Mouse (Mus musculus) left cerebral cortex, postnatal 25 days (tissue): ENCODE data around the gene Defb23. TPM values are rescaled to one million over a fixed set of nuclear protein-coding genes. Genes with fewer than 3 reads are reported as not detected.

Source experiments
- total RNA-seq, 2 experiments: library from RNA; stranded (reverse); gene quantifications; 2 replicates each; pipeline ENCODE4 v1.2.3; 2021

Gene Defb23
- total RNA-seq, 2 experiments from 2014 or later: not detected

Other genes with a start within 250 kb of the Defb23 start
- 100 to 1,000 TPM; 100 to 107 TPM for gene Csnk2a1, start 237.8 kb downstream of the Defb23 start, total RNA-seq
- gene Tbc1d20, start 170.8 kb downstream of the Defb23 start, total RNA-seq: 10 to 100 TPM; 56.0 to 57.0 TPM
- 100 to 1,000 TPM; 101 to 117 TPM for gene Rbck1, start 132.0 kb downstream of the Defb23 start, total RNA-seq
- gene Trib3, start 120.6 kb downstream of the Defb23 start, total RNA-seq: under 1 TPM; 0.66 to 0.76 TPM
- 10 to 100 TPM; 73.5 to 90.0 TPM for gene Nrsn2, start 88.0 kb downstream of the Defb23 start, total RNA-seq
- gene Sox12, start 66.6 kb downstream of the Defb23 start, total RNA-seq: 10 to 100 TPM; 14.0 to 15.6 TPM
- gene Zcchc3, start 49.6 kb downstream of the Defb23 start, total RNA-seq: 1 to 10 TPM; 9.5 to 9.9 TPM
- 1 to 10 TPM; 2.1 to 2.2 TPM for gene 6820408C15Rik, start 49.0 kb downstream of the Defb23 start, total RNA-seq
- gene Defb20, start 12.4 kb upstream of the Defb23 start, total RNA-seq: not detected
- not detected for gene Defb22, start 25.5 kb upstream of the Defb23 start, total RNA-seq
- not detected for gene Defb26, start 47.1 kb upstream of the Defb23 start, total RNA-seq
- gene Defb28, start 53.6 kb upstream of the Defb23 start, total RNA-seq: not detected
- gene Defb29, start 75.5 kb upstream of the Defb23 start, total RNA-seq: not detected
- not detected for gene Gm17416, start 104.7 kb upstream of the Defb23 start, total RNA-seq
- gene Defb21, start 108.1 kb upstream of the Defb23 start, total RNA-seq: not detected
- gene Defb19, start 115.7 kb upstream of the Defb23 start, total RNA-seq: not detected
- not detected for gene Defb45, start 134.8 kb upstream of the Defb23 start, total RNA-seq
- not detected for gene Defb36, start 139.7 kb upstream of the Defb23 start, total RNA-seq
- gene Defb25, start 158.4 kb upstream of the Defb23 start, total RNA-seq: not detected
- 1 to 10 TPM; 1.1 TPM for gene Rem1, start 162.3 kb upstream of the Defb23 start, total RNA-seq
- gene H13, start 204.8 kb upstream of the Defb23 start, total RNA-seq: 10 to 100 TPM; 73.1 to 85.4 TPM
- 10 to 100 TPM; 21.3 to 24.5 TPM for gene Mcts2, start 222.4 kb upstream of the Defb23 start, total RNA-seq